Mouse (Mus musculus) neural tube, embryonic 14.5 days (tissue): ENCODE data around the gene Ofcc1. TPM values are rescaled to one million over a fixed set of nuclear protein-coding genes. Genes with fewer than 3 reads are reported as not detected.

Source experiments
- ATAC-seq: fragments of 200-750 bp; cut with Nextera tagmentation; 2 replicates; pipeline ENCODE4 v1.8.0; 2017; ENCODE audit warnings: low read depth, mild to moderate bottlenecking, moderate TSS enrichment, moderate library complexity
- H3K27ac ChIP-seq: fragments of 300-500 bp; sonication (generic); 2 replicates; pipeline ENCODE4 v1.5.1; 2014; ENCODE audit warnings: low read depth, mild to moderate bottlenecking, control low read depth, low read length, moderate library complexity, mixed read lengths
- H3K27me3 ChIP-seq: fragments of 300-500 bp; sonication (generic); 2 replicates; pipeline ENCODE4 v1.6.1; 2014; ENCODE audit warnings: low read length; ENCODE audit not compliant: control insufficient read depth, insufficient read depth
- H3K36me3 ChIP-seq: fragments of 300-500 bp; sonication (generic); 2 replicates; pipeline ENCODE4 v1.6.1; 2014; ENCODE audit warnings: low read length, mixed read lengths; ENCODE audit not compliant: control insufficient read depth, insufficient read depth
- H3K4me1 ChIP-seq: fragments of 300-500 bp; sonication (generic); 2 replicates; pipeline ENCODE4 v1.6.1; 2014; ENCODE audit warnings: low read length; ENCODE audit not compliant: control insufficient read depth, insufficient read depth
- H3K4me2 ChIP-seq: fragments of 300-500 bp; sonication (generic); 2 replicates; pipeline ENCODE4 v1.6.1; 2014; ENCODE audit warnings: mild to moderate bottlenecking, low read depth, low read length, control low read depth
- H3K4me3 ChIP-seq: fragments of 300-500 bp; sonication (generic); 2 replicates; pipeline ENCODE4 v1.5.1; 2014; ENCODE audit warnings: low read depth, low read length, control low read depth, mixed read lengths
- H3K9ac ChIP-seq: fragments of 300-500 bp; sonication (generic); replicated peaks from 2 replicates; pipeline ENCODE4 v1.6.1; 2014; ENCODE audit warnings: low read depth, mild to moderate bottlenecking, control low read depth, low read length, mixed read lengths
- H3K9me3 ChIP-seq: fragments of 300-500 bp; sonication (generic); 2 replicates; pipeline ENCODE4 v1.6.1; 2016; ENCODE audit warnings: low read length; ENCODE audit not compliant: control insufficient read depth
- WGBS: fragments of 180-500 bp; shearing (Covaris S2); extraction: QIAGEN DNeasy Blood & Tissue Kit; methylation state at CpG from one replicate; pipeline ENCODE4 v1.1.7; 2014; 5-methylcytosine and 5-hydroxymethylcytosine counted together
- polyA plus RNA-seq: library from polyadenylated mRNA; unstranded; fragments of >200 nt; fragmentation: Nextera tagmentation; extraction: Ambion mirVana; gene quantifications from 2 replicates; pipeline ENCODE4 v1.2.1, GENCODE M21; 2014

Gene Ofcc1
- polyA plus RNA-seq, 1 experiment from 2014 or later: 0.16 TPM

DNA sequence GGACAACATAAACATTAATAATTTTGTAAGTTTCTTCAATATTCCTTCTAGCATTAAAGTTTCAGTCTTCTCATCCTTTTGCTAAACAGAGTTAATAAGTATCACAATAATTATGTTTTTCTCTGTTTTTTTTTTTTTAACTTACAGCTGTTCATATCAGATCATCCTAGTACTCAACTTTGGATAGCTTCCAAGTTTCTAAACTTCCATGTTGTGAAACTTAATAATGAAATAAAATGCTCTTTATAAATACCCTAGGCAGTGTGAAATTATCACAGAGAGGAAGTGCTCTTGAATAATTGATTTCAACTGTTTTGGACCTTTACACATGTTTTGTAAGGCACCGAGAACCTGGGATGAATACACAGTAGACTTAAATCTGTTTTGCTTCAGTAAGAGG is 291.2 kb downstream of the Ofcc1 start:
- WGBS: 91% methylated on average over 1 of the region's 1 CpGs
- Histone ChIP-seq H3K9ac (no peak overlapping the region), H3K27ac (no peak overlapping the region), H3K4me3 (no peak overlapping the region), H3K4me1 (no peaks in the 10 kb centered on the region), H3K36me3 (no peaks in the 10 kb centered on the region), H3K4me2 (no peak overlapping the region), H3K27me3 (no peaks in the 10 kb centered on the region), H3K9me3 (no peaks in the 10 kb centered on the region)
- ATAC-seq: no peak

DNA sequence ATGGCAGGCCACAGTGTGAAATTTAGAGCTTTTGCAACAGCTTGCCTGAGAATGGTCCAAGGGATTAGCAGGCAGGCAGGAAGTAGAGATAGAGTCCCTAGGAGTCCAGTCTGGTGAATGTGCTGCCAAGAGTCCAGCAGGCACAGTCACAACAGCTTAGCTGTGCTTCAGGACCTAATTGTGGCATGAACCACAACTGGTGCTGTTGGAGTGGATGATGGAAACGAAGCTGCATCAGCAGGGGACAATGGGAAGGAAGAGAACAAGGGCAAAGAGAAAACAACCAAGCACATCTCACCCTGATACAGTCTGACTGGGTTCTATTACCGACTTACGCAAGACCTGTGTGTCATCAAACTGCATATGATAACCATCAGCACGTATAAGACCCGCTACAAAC is 300.0 kb downstream of the Ofcc1 start:
- Histone ChIP-seq H3K4me3 (no peak overlapping the region), H3K27me3 (no peaks in the 10 kb centered on the region), H3K9me3 (no peaks in the 10 kb centered on the region), H3K9ac (no peak overlapping the region), H3K36me3 (no peaks in the 10 kb centered on the region), H3K4me2 (no peak overlapping the region), H3K4me1 (no peaks in the 10 kb centered on the region), H3K27ac (no peak overlapping the region)
- ATAC-seq: no peak
- 93% methylated on average over 5 of the region's 5 CpGs for WGBS

DNA sequence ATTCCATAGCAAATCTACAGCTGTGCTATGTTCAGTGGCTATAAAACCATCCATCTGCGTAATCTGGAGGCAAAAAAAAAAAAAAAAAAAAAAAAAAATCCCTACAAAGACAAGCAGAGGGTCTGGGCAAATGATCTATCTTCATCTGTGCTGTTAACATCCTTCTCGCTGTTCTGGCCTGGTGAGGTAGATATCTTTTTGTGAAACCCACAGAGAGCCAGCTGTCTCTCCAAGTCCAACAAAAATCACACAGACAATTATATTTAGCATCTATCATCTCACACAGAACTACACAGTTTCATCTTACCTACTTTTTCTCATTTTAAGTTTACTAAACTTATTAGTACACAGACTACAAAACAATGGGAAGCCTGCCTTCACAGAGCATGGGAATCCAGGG is 323.4 kb downstream of the Ofcc1 start:
- Histone ChIP-seq H3K27ac (no peak overlapping the region), H3K36me3 (no peaks in the 10 kb centered on the region), H3K9me3 (no peaks in the 10 kb centered on the region), H3K27me3 (no peaks in the 10 kb centered on the region), H3K9ac (no peak overlapping the region), H3K4me1 (no peaks in the 10 kb centered on the region), H3K4me2 (no peak overlapping the region), H3K4me3 (no peak overlapping the region)
- ATAC-seq: no peak
- 72% methylated on average over 2 of the region's 2 CpGs for WGBS

DNA sequence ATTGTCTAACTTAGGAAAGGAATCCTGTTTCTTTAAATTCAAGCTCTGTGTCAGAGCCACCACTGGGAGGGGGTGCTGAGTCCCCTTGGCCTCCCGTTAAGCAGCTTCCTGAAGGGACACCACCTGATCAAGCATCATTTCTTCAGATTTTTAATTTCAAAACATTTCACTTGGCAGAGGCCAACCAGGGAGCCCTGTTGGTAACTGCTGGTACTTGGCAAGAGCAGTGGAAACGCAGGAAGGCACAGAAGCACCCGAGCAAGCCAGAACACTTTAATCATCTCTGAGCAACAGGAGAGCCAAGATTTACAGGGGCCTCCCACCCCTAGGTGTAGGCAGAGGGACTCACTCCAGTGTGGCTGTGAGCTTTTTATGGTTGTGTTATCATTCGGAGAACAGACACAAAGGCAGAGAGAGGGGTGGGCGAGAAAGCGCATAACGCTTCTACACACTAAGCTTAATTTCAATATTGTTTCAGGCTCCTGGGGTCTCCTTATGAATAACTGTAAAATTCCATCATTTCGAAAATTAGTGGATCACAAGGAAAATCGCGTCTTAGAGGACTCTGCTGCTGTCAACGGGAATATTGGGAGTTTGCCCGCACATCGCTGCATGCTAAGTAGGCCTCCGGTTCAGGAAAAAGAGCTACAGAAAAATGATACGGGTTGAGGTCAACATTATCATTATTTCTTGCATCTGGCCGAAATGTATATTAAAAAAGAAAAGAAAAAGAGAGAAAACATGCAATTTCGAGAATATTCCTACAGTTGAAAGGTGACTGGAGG is 324.1 kb downstream of the Ofcc1 start:
- WGBS: 84% methylated on average over 17 of the region's 17 CpGs
- no peak for ATAC-seq

GRCm38 (mm10) chr13:40029426-40029825 is 331.8 kb downstream of the Ofcc1 start:
- Histone ChIP-seq H3K4me3 (no peak overlapping the region), H3K36me3 (no peaks in the 10 kb centered on the region), H3K9ac (no peak overlapping the region), H3K4me2 (no peak overlapping the region), H3K27ac (no peak overlapping the region), H3K4me1 (no peaks in the 10 kb centered on the region), H3K9me3 (no peaks in the 10 kb centered on the region; the same call in 1 of the 2 replicates), H3K27me3 (no peaks in the 10 kb centered on the region)
- 92% methylated on average over 1 of the region's 1 CpGs for WGBS
- ATAC-seq: no peak

More for the DNA sequence above, 324.1 kb downstream of the Ofcc1 start:
- Histone ChIP-seq H3K27me3 (no peaks in the 10 kb centered on the region), H3K4me1 (no peaks in the 10 kb centered on the region), H3K36me3 (no peaks in the 10 kb centered on the region), H3K9me3 (no peaks in the 10 kb centered on the region), H3K9ac (no peak overlapping the region), H3K27ac (no peak overlapping the region), H3K4me2 (no peak overlapping the region), H3K4me3 (no peak overlapping the region)

DNA sequence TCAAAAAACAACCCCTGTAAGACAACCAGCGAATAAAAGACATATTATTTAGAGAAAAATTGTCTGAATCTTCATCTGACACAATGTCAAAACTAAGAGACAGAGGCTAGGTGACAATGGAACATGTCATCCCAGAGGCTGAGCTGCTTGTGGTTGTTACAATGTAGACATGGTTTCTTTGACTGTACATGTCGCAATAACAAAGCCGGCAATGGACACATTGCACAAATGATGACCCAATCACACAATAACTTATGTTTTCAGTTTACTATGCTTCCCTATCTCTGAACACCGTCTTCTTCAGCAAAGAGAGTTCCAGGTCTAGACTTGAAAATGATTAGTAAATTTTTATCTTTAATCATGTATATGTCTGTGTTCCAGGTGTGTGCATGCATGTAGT is 332.4 kb downstream of the Ofcc1 start:
- WGBS: 91% methylated on average over 4 of the region's 4 CpGs
- no peaks in the 10 kb centered on the region for H3K27me3 ChIP-seq
- no peaks in the 10 kb centered on the region; the same call in 1 of the 2 replicates for H3K9me3 ChIP-seq
- H3K4me1 ChIP-seq: no peaks in the 10 kb centered on the region
- no peak overlapping the region for H3K9ac ChIP-seq
- no peak overlapping the region for H3K4me3 ChIP-seq
- no peak overlapping the region for H3K4me2 ChIP-seq
- no peak for ATAC-seq
- no peaks in the 10 kb centered on the region for H3K36me3 ChIP-seq
- no peak overlapping the region for H3K27ac ChIP-seq

DNA sequence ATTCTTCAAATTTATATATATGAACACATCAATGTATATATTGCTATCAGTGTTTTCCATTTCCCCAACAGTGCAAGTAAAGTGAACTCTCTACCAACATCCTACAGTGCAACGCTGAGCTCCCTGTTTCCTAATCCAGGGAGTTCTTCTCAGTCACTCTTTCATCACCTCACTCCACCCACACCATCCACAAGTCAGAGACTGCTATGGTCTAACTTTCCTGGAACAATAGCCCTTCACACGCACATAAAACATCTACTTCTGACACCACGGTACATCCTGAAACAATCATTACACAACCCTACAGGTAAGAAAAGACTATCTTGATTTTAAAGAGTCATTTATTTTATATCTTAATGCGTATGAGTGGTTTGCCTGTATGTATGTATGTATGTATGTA is 335.4 kb downstream of the Ofcc1 start:
- no peaks in the 10 kb centered on the region for H3K27me3 ChIP-seq
- no peaks in the 10 kb centered on the region for H3K36me3 ChIP-seq
- no peak for ATAC-seq
- H3K9ac ChIP-seq: no peak overlapping the region
- H3K4me1 ChIP-seq: no peaks in the 10 kb centered on the region
- WGBS: 96% methylated on average over 4 of the region's 4 CpGs
- H3K9me3 ChIP-seq: no peaks in the 10 kb centered on the region; the same call in 1 of the 2 replicates
- no peak overlapping the region for H3K27ac ChIP-seq
- H3K4me2 ChIP-seq: no peak overlapping the region
- H3K4me3 ChIP-seq: no peak overlapping the region

- no peaks in the 10 kb centered on the region for H3K27me3 ChIP-seq
- H3K9me3 ChIP-seq: no peaks in the 10 kb centered on the region; the same call in 1 of the 2 replicates
- no peaks in the 10 kb centered on the region for H3K4me1 ChIP-seq
- no peak overlapping the region for H3K4me2 ChIP-seq
- no peak overlapping the region for H3K9ac ChIP-seq
- 47% methylated on average over 8 of the region's 8 CpGs for WGBS
- H3K27ac ChIP-seq: no peak overlapping the region
- H3K36me3 ChIP-seq: no peaks in the 10 kb centered on the region
- H3K4me3 ChIP-seq: no peak overlapping the region
- no peak for ATAC-seq
These were observed 338.0 kb downstream of the Ofcc1 start for GRCm38 (mm10) chr13:40023201-40023777.

GRCm38 (mm10) chr13:40022609-40023008 is 338.6 kb downstream of the Ofcc1 start:
- H3K4me1 ChIP-seq: no peaks in the 10 kb centered on the region
- H3K27ac ChIP-seq: no peak overlapping the region
- H3K9ac ChIP-seq: no peak overlapping the region
- no peaks in the 10 kb centered on the region; the same call in 1 of the 2 replicates for H3K9me3 ChIP-seq
- H3K27me3 ChIP-seq: no peaks in the 10 kb centered on the region
- WGBS: 81% methylated on average over 1 of the region's 1 CpGs
- no peak overlapping the region for H3K4me2 ChIP-seq
- H3K36me3 ChIP-seq: no peaks in the 10 kb centered on the region
- H3K4me3 ChIP-seq: no peak overlapping the region
- no peak for ATAC-seq
